Mouse (Mus musculus) midbrain, embryonic 15.5 days (tissue): Measurements from ENCODE around the gene Clasrp. TPM values are rescaled to one million over a fixed set of nuclear protein-coding genes. Genes with fewer than 3 reads are reported as not detected.
A peak's percentile ranks its signal among the peaks of the same experiment; 100 is the strongest.

ENCODE experiments used
- ATAC-seq: fragments of 200-750 bp; cut with Nextera tagmentation; replicated peaks from 2 replicates; pipeline ENCODE4 v1.8.0; 2017; ENCODE audit warnings: moderate TSS enrichment
- H3K27ac ChIP-seq: fragments of 300-500 bp; sonication (generic); 2 replicates; pipeline ENCODE4 v1.5.1; 2015; ENCODE audit warnings: mild to moderate bottlenecking, inconsistent platforms
- H3K27me3 ChIP-seq: fragments of 300-500 bp; sonication (generic); replicated peaks from 2 replicates; pipeline ENCODE4 v1.6.1; 2015; ENCODE audit warnings: inconsistent platforms
- H3K36me3 ChIP-seq: fragments of 300-500 bp; sonication (generic); replicated peaks from 2 replicates; pipeline ENCODE4 v1.6.1; 2015; ENCODE audit warnings: inconsistent platforms
- H3K4me1 ChIP-seq: fragments of 300-500 bp; sonication (generic); 2 replicates; pipeline ENCODE4 v1.6.1; 2015; ENCODE audit warnings: inconsistent platforms
- H3K4me2 ChIP-seq: fragments of 300-500 bp; sonication (generic); 2 replicates; pipeline ENCODE4 v1.6.1; 2015; ENCODE audit warnings: inconsistent platforms, mild to moderate bottlenecking, moderate library complexity
- H3K4me3 ChIP-seq: fragments of 300-500 bp; sonication (generic); 2 replicates; pipeline ENCODE4 v1.5.1; 2015; ENCODE audit warnings: mild to moderate bottlenecking, inconsistent platforms
- H3K9ac ChIP-seq: fragments of 300-500 bp; sonication (generic); 2 replicates; pipeline ENCODE4 v1.6.1; 2015; ENCODE audit warnings: mild to moderate bottlenecking, inconsistent platforms
- H3K9me3 ChIP-seq: fragments of 300-500 bp; sonication (generic); 2 replicates; pipeline ENCODE4 v1.6.1; 2016; ENCODE audit warnings: inconsistent platforms
- WGBS: fragments of 180-500 bp; shearing (Covaris S2); methylation state at CpG from one replicate; pipeline ENCODE4 v1.1.7; 2015; ENCODE audit warnings: mixed read lengths; 5-methylcytosine and 5-hydroxymethylcytosine counted together
- polyA plus RNA-seq: library from polyadenylated mRNA; unstranded; fragments of >200 nt; fragmentation: Nextera tagmentation; extraction: Ambion mirVana; gene quantifications from 2 replicates; pipeline ENCODE4 v1.2.1, GENCODE M21; 2015

Clasrp gene
- polyA plus RNA-seq, 1 experiment from 2014 or later, result 69.1 TPM

- Histone ChIP-seq H3K4me2 (no peak overlapping the region), H3K27ac (no peak overlapping the region), H3K4me1 (peaks cover 21% of the 10 kb centered on the region), H3K27me3 (no peaks in the 10 kb centered on the region), H3K4me3 (no peak overlapping the region), H3K9me3 (no peaks in the 10 kb centered on the region), H3K36me3 (no peaks in the 10 kb centered on the region), H3K9ac (no peak overlapping the region)
- WGBS, result 58% methylated on average over 7 of the region's 7 CpGs
- peak; percentile 24; the same call in 1 of the 2 replicates for ATAC-seq
These were observed 62.6 kb downstream of the Clasrp start for GRCm38 (mm10) chr7:19541681-19542154.

GRCm38 (mm10) chr7:19540771-19541566, 63.3 kb downstream of the Clasrp start:
- no peak overlapping the region for H3K27ac ChIP-seq
- 93% methylated on average over 2 of the region's 2 CpGs for WGBS
- no peak overlapping the region for H3K4me2 ChIP-seq
- no peak overlapping the region for H3K9ac ChIP-seq
- no peak for ATAC-seq
- no peaks in the 10 kb centered on the region for H3K9me3 ChIP-seq
- no peaks in the 10 kb centered on the region for H3K36me3 ChIP-seq
- H3K4me3 ChIP-seq, result no peak overlapping the region
- peaks cover 21% of the 10 kb centered on the region for H3K4me1 ChIP-seq
- no peaks in the 10 kb centered on the region for H3K27me3 ChIP-seq

GRCm38 (mm10) chr7:19534676-19535075, 69.6 kb downstream of the Clasrp start:
- H3K36me3 ChIP-seq, result peaks cover 29% of the 10 kb centered on the region; the same call in 1 of the 2 replicates
- no peak for ATAC-seq
- no peaks in the 10 kb centered on the region for H3K9me3 ChIP-seq
- no peak overlapping the region for H3K4me3 ChIP-seq
- no peaks in the 10 kb centered on the region for H3K27me3 ChIP-seq
- 94% methylated on average over 10 of the region's 10 CpGs for WGBS
- no peak overlapping the region for H3K9ac ChIP-seq
- H3K27ac ChIP-seq, result no peak overlapping the region
- H3K4me2 ChIP-seq, result no peak overlapping the region
- peaks cover 3% of the 10 kb centered on the region; the same call in 1 of the 2 replicates for H3K4me1 ChIP-seq

GRCm38 (mm10) chr7:19532240-19532639, 72.0 kb downstream of the Clasrp start:
- 88% methylated on average over 14 of the region's 14 CpGs for WGBS
- Histone ChIP-seq H3K27ac (no peak overlapping the region), H3K4me1 (no peaks in the 10 kb centered on the region), H3K4me3 (no peak overlapping the region), H3K27me3 (no peaks in the 10 kb centered on the region), H3K4me2 (no peak overlapping the region), H3K9ac (no peak overlapping the region), H3K36me3 (peaks cover 29% of the 10 kb centered on the region; the same call in 1 of the 2 replicates), H3K9me3 (no peaks in the 10 kb centered on the region)
- ATAC-seq, result no peak

- peaks cover 29% of the 10 kb centered on the region; the same call in 1 of the 2 replicates for H3K36me3 ChIP-seq
- ATAC-seq, result no peak
- WGBS, result 76% methylated on average over 10 of the region's 10 CpGs
These were observed 73.2 kb downstream of the Clasrp start for GRCm38 (mm10) chr7:19531077-19531476.

More at GRCm38 (mm10) chr7:19531077-19531476, 73.2 kb downstream of the Clasrp start:
- Histone ChIP-seq H3K27ac (no peak overlapping the region), H3K27me3 (no peaks in the 10 kb centered on the region), H3K9ac (no peak overlapping the region), H3K4me2 (no peak overlapping the region), H3K4me1 (no peaks in the 10 kb centered on the region), H3K4me3 (no peak overlapping the region), H3K9me3 (no peaks in the 10 kb centered on the region)

Other genes starting within 250 kb of the Clasrp start
- gene Cd3eap, start 245.0 kb downstream of the Clasrp start, polyA plus RNA-seq, result 22.0 and 25.1 TPM in 2 replicates
- 2.1 and 2.5 TPM in 2 replicates for gene Ppp1r13l, start 244.7 kb downstream of the Clasrp start, polyA plus RNA-seq
- gene Ercc2, start 222.5 kb downstream of the Clasrp start, polyA plus RNA-seq, result 29.7 and 33.0 TPM in 2 replicates
- 1.4 and 1.5 TPM in 2 replicates for gene Klc3, start 200.4 kb downstream of the Clasrp start, polyA plus RNA-seq
- gene Ckm, start 199.7 kb downstream of the Clasrp start, polyA plus RNA-seq, result not detected in 2 replicates
- gene Mark4, start 145.7 kb downstream of the Clasrp start, polyA plus RNA-seq, result 20.4 and 20.6 TPM in 2 replicates
- 0.17 and 0.57 TPM in 2 replicates for gene Exoc3l2, start 141.2 kb downstream of the Clasrp start, polyA plus RNA-seq
- gene Bloc1s3, start 96.1 kb downstream of the Clasrp start, polyA plus RNA-seq, result 4.8 and 5.0 TPM in 2 replicates
- gene Trappc6a, start 96.1 kb downstream of the Clasrp start, polyA plus RNA-seq, result 38.3 and 39.1 TPM in 2 replicates
- gene Nkpd1, start 86.6 kb downstream of the Clasrp start, polyA plus RNA-seq, result 0.74 and 0.95 TPM in 2 replicates
- gene Ppp1r37, start 41.4 kb downstream of the Clasrp start, polyA plus RNA-seq, result 44.0 and 48.3 TPM in 2 replicates
- gene Zfp296, start 27.2 kb downstream of the Clasrp start, polyA plus RNA-seq, result 0.25 and 0.26 TPM in 2 replicates
- gene Gemin7, start 26.9 kb downstream of the Clasrp start, polyA plus RNA-seq, result 142 and 155 TPM in 2 replicates
- 5.5 and 5.9 TPM in 2 replicates for gene Relb, start 25.0 kb upstream of the Clasrp start, polyA plus RNA-seq
- gene Clptm1, start 60.5 kb upstream of the Clasrp start, polyA plus RNA-seq, result 129 and 135 TPM in 2 replicates
- 1.2 TPM in 1 of 2 replicates, not detected in the other for gene Apoc2, start 73.5 kb upstream of the Clasrp start, polyA plus RNA-seq
- not detected in 2 replicates for gene Gm44805, start 76.9 kb upstream of the Clasrp start, polyA plus RNA-seq
- not detected in 2 replicates for gene Apoc4, start 77.0 kb upstream of the Clasrp start, polyA plus RNA-seq
- 1.5 and 1.6 TPM in 2 replicates for gene Apoc1, start 88.2 kb upstream of the Clasrp start, polyA plus RNA-seq
- 385 and 514 TPM in 2 replicates for gene Apoe, start 94.7 kb upstream of the Clasrp start, polyA plus RNA-seq
- gene Tomm40, start 111.0 kb upstream of the Clasrp start, polyA plus RNA-seq, result 139 and 156 TPM in 2 replicates
- gene Nectin2, start 146.0 kb upstream of the Clasrp start, polyA plus RNA-seq, result 56.3 and 60.8 TPM in 2 replicates
- gene Bcam, start 166.5 kb upstream of the Clasrp start, polyA plus RNA-seq, result 12.4 and 13.8 TPM in 2 replicates
- 0.40 and 0.57 TPM in 2 replicates for gene Cblc, start 192.3 kb upstream of the Clasrp start, polyA plus RNA-seq
- gene Bcl3, start 218.3 kb upstream of the Clasrp start, polyA plus RNA-seq, result 0.89 and 1.7 TPM in 2 replicates
- 15.2 and 15.4 TPM in 2 replicates for gene Gm19345, start 247.5 kb upstream of the Clasrp start, polyA plus RNA-seq